Mouse (Mus musculus): Measurements from ENCODE around the gene Col9a3. TPM values are rescaled to one million over a fixed set of nuclear protein-coding genes. Genes with fewer than 3 reads are reported as not detected.
A peak's percentile ranks its signal among the peaks of the same experiment; 100 is the strongest.

Col9a3 gene
- polyA plus RNA-seq, 1 experiment from 2014 or later, result 74.9 TPM

DNA sequence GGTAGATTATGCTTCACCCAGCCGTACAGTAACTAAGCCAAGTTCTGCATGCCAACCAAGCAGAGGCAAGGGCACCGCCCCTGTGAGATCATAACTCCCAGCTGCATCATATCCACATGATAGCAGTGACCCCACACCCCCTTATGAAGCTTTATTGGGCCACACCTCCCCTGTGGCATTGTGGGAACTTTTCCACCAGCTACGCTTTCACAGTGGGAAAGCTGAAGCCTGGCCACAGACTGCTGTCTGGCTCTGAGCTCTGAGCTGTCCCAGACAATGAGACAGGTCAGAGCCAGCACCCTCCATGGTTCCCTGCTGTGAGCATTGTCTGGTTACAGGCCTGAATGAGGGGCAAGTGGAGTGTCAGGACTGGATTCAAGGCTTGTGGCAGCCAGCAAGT, 16.6 kb upstream of the Col9a3 start, which contains the start of gene Mrgbp:
Gene Mrgbp, plus strand, starts transcription at position 303 of the 400 bp plus-strand sequence.
- 75% methylated on average over 3 of the region's 3 CpGs for WGBS
- ATAC-seq (ENCODE audit: low FRiP score), result no peak

DNA sequence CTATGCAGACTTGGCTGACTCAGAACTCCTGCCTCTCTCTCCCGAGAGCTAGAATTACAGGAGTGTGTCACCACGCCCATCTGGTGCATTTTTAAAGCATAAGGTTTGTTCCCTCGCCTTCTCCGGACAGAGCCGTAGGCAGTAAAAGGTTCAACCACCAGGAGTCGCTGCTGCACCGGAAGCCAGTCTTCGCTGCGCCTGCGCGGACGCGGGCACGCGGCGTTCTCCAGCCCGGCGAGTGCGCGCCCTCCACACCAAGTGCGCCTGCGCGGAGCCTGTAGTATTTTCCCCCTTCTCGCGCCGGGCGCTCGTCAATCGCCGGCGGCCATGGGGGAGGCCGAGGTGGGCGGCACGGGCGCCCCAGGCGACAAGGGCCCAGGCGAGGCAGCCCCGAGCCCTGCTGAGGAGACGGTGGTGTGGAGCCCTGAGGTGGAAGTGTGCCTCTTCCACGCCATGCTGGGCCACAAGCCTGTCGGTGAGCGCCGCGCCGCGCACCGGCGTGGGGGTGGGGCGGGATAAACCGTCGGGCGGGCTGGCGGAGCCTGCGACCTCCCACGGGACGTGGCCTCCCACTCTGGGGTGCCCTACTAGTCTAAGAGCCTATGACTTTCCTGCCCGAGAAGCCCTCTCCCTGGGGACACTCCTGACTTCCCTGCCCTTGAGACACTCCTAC, 15.0 kb upstream of the Col9a3 start:
- peak overlapping the region; percentile 87 for H3K4me2 ChIP-seq
- H3K27me3 ChIP-seq, result peaks cover 16% of the 10 kb centered on the region
- H3K9me3 ChIP-seq, result no peaks in the 10 kb centered on the region
- H3K4me1 ChIP-seq (replicated peaks), result peaks cover 28% of the 10 kb centered on the region
- under 1% methylated on average over 50 of the region's 57 CpGs for WGBS
- H3K4me3 ChIP-seq, result peak overlapping the region; percentile 83
- H3K36me3 ChIP-seq, result peaks cover 23% of the 10 kb centered on the region
- H3K9ac ChIP-seq, result peak overlapping the region; percentile 98
- peak; percentile 72 for ATAC-seq (ENCODE audit: low FRiP score)
- H3K27ac ChIP-seq, result peak overlapping the region; percentile 85

More for the DNA sequence above, 16.6 kb upstream of the Col9a3 start, which contains the start of gene Mrgbp:
- no peak within 1 kb of the TSS for H3K4me2 ChIP-seq
- H3K27me3 ChIP-seq, result peaks cover 16% of the 10 kb centered on the region
- no peak within 1 kb of the TSS for H3K27ac ChIP-seq
- peaks cover 12% of the 10 kb centered on the region for H3K36me3 ChIP-seq
- no peak within 1 kb of the TSS for H3K4me3 ChIP-seq
- peaks cover 28% of the 10 kb centered on the region for H3K4me1 ChIP-seq (replicated peaks)
- H3K9me3 ChIP-seq, result no peaks in the 10 kb centered on the region
- 0 out of 2 replicates have a peak within 1 kb of the TSS, but pooled peaks have one; percentile 15 for H3K9ac ChIP-seq

DNA sequence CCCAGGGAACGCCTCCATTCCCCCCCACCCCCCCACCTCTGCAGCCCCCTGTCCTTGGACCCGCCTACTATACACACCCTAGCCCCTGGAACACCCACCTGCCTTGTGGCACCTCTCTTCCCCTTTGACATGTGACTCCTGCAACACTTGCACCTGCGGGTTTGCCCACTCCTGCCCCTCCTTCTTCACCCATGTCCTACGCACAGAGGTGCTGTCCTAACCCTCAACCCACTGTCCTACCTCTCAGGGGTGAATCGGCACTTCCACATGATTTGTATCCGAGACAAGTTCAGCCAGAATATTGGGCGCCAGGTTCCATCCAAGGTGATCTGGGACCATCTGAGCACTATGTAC, 14.5 kb upstream of the Col9a3 start:
- Histone ChIP-seq H3K27ac (peak overlapping the region; percentile 85; the same call in 1 of the 2 replicates), H3K27me3 (peaks cover 16% of the 10 kb centered on the region), H3K4me1 (replicated peaks) (peaks cover 28% of the 10 kb centered on the region), H3K4me2 (peak overlapping the region; percentile 87), H3K4me3 (peak overlapping the region; percentile 83), H3K36me3 (peaks cover 23% of the 10 kb centered on the region), H3K9me3 (no peaks in the 10 kb centered on the region), H3K9ac (peak overlapping the region; percentile 98)
- ATAC-seq (ENCODE audit: low FRiP score), result peak; percentile 15
- WGBS, result 33% methylated on average over 6 of the region's 7 CpGs

DNA sequence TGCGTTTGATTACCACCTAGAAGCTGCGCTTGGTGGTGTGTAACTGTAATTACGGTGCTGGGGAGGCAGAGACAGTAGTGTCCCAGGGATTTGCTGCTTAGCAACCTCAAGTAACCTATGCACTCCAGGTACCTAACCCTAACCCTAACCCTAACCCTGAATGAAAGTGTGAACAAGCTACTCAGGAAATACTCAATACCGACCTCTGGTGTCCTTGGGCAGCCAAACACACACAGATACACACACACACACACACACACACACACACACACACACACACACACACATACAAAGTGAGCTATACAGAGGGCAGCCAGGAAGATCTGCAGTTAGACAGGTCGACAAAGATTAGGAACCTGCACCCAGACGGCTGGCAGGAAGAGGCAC, 8.9 kb upstream of the Col9a3 start:
- Histone ChIP-seq H3K4me3 (peak overlapping the region; percentile 87), H3K36me3 (peaks cover 54% of the 10 kb centered on the region), H3K9ac (peak overlapping the region; percentile 97), H3K4me1 (replicated peaks) (peaks cover 41% of the 10 kb centered on the region), H3K9me3 (no peaks in the 10 kb centered on the region), H3K27me3 (no peaks in the 10 kb centered on the region), H3K4me2 (peak overlapping the region; percentile 81), H3K27ac (peak overlapping the region; percentile 96)
- ATAC-seq (ENCODE audit: low FRiP score), result peak; percentile 6; the same call in 1 of the 2 replicates
- 47% methylated on average over 6 of the region's 6 CpGs for WGBS

DNA sequence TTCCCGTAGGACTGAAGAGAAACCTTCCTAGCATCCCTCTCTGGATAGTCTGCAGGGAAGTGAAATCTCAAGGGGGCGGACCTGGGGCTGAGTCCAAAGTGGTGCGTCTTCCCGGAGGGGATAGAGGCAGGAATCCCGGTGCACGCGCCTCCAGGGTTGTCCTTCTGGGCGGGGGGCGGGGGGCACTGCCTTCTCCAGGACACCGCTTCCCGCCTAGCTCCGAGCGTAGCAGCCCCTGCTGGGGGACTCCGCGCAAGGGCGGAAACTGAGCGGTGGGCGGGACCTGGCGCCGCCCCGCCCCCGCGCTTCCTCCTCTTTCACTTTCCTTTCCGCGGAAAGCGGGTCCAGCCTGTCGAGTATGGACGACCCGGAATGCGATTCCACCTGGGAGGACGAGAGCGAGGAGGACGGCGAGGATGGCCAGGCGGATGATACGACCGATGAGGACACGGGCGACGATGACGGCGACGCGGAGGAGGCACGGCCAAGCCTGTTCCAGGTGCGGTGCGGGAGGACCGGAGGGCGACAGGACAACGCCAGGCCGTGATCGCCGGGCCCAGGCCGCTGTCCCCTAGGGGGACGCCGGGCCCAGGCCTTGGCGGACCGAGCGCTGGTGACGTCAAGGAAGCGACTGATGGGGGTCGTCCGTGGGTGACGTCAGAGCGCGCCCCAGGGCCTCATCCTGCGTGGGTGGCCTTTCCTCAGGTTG, 8.3 kb upstream of the Col9a3 start, which contains the start of gene Ogfr:
Gene Ogfr, plus strand, starts transcription at position 123 of the 709 bp plus-strand sequence.
- Histone ChIP-seq H3K4me1 (replicated peaks) (peaks cover 36% of the 10 kb centered on the region), H3K27ac (peak within 1 kb of the TSS; percentile 96), H3K4me2 (peak within 1 kb of the TSS; percentile 81), H3K27me3 (no peaks in the 10 kb centered on the region), H3K4me3 (peak within 1 kb of the TSS; percentile 87), H3K9ac (peak within 1 kb of the TSS; percentile 97), H3K36me3 (peaks cover 59% of the 10 kb centered on the region), H3K9me3 (no peaks in the 10 kb centered on the region)
- ATAC-seq (ENCODE audit: low FRiP score), result peak; percentile 91
- under 1% methylated on average over 63 of the region's 67 CpGs for WGBS

DNA sequence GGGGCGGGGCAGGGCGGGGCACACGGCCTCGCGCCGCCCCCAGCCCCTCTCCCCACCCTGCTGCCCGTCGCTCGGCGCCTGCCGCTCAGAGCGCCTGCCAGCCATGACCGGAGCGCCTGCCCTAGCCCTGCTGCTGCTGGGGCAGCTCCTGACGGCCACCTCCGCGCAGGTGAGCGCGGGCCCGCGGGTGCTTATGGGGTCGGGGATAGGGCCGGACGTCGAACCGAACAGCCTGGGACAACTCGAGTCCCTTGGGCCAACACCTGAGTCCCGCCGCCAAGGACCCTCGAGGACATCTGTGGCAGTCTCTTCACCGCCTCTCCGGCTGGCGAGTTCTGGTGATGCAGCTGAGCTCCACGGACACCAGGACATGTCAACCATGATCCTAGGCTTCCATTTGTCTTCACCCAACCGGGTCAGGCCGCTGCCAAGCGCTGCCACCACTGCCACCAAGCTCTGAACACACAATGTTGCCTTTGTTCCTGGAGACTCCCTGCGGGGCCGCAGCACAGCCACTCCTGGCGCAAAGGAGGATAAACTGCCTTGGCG, 641 bp downstream of the Col9a3 start:
- Histone ChIP-seq H3K4me1 (replicated peaks) (peaks cover 39% of the 10 kb centered on the region), H3K4me2 (peak overlapping the region; percentile 68), H3K27ac (peak overlapping the region; percentile 55), H3K27me3 (peaks cover 43% of the 10 kb centered on the region), H3K9me3 (no peaks in the 10 kb centered on the region), H3K4me3 (peak overlapping the region; percentile 41), H3K9ac (peak overlapping the region; percentile 74), H3K36me3 (peaks cover 32% of the 10 kb centered on the region)
- ATAC-seq (ENCODE audit: low FRiP score), result peak; percentile 47
- WGBS, result under 1% methylated on average over 34 of the region's 41 CpGs

DNA sequence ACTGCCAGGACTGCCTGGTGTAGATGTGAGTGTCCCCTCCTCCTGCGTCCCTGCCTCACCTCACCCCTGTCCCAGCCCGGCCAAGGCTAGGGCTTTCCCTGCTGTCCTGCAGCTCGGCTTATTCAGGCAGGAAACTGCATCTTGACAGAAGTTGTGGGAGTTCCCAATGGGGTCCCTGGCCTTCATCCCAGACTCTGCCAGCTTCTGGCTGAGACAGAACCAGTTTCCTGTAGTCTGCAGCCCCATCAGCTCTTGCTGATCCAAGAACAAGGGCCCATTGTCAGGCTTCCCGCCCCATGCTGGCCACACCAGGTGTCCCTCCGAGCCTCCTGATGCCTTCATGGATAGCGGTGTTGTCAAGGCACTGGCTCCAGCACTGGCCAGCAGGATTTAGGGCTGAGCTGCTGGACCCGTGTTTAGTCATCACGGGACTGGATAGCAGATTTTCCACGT, 3.0 kb downstream of the Col9a3 start:
- Histone ChIP-seq H3K36me3 (peaks cover 8% of the 10 kb centered on the region), H3K27me3 (peaks cover 41% of the 10 kb centered on the region), H3K4me3 (no peak overlapping the region), H3K4me1 (replicated peaks) (peaks cover 51% of the 10 kb centered on the region), H3K9ac (no peak overlapping the region), H3K27ac (peak overlapping the region; percentile 68), H3K4me2 (peak overlapping the region; percentile 15; the same call in 1 of the 2 replicates), H3K9me3 (no peaks in the 10 kb centered on the region)
- 11% methylated on average over 9 of the region's 9 CpGs for WGBS
- peak; percentile 50 for ATAC-seq (ENCODE audit: low FRiP score)

DNA sequence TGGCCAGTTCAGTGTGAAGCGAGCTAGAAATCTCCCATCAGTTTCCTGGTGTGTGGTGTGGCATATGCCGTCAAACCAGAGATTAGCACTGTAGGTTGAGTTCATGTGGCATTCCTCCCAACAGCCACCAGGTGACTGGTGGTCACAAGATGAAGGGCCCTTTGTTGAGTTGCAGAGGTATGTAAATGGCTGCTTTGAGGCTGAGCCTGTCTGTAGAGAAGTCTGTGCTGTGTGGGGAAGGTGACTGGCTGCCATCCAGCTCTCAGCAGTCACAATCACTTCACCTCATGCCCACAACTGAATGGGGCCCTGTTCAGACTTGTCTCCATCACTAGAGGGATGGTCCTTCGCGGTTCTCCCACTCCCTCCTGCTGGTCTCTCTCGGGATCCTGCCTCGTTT, 7.2 kb downstream of the Col9a3 start:
- H3K9ac ChIP-seq, result no peak overlapping the region
- peaks cover 5% of the 10 kb centered on the region for H3K36me3 ChIP-seq
- H3K27ac ChIP-seq, result no peak overlapping the region
- H3K4me3 ChIP-seq, result no peak overlapping the region
- H3K4me2 ChIP-seq, result no peak overlapping the region
- H3K27me3 ChIP-seq, result peaks cover 3% of the 10 kb centered on the region; the same call in 1 of the 2 replicates
- peaks cover 29% of the 10 kb centered on the region for H3K4me1 ChIP-seq (replicated peaks)
- WGBS, result 57% methylated on average over 6 of the region's 6 CpGs
- H3K9me3 ChIP-seq, result no peaks in the 10 kb centered on the region
- no peak for ATAC-seq (ENCODE audit: low FRiP score)

DNA sequence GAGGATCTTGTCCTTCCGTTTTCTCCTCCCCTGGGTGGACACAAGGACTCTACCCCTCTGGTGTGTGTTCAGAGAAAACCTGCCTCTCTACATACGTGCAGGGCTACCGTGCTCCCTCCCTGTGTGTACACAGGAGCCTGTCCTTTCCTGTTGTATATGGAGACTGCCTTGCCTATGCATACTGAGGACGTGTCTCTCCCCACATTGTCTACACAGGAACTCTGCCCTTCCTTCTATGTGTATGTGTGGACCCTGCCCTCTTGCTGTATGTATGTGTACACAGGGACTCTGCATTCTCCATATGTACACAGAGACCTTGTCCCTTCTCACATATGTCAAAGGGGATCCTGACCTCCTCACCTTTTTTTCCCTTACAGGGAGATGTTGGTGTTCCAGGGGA, 12.7 kb downstream of the Col9a3 start:
- H3K9me3 ChIP-seq, result no peaks in the 10 kb centered on the region
- H3K9ac ChIP-seq, result no peak overlapping the region
- H3K27me3 ChIP-seq, result no peaks in the 10 kb centered on the region
- no peak overlapping the region for H3K27ac ChIP-seq
- no peak overlapping the region for H3K4me2 ChIP-seq
- H3K36me3 ChIP-seq, result peaks cover 10% of the 10 kb centered on the region; the same call in 1 of the 2 replicates
- no peak for ATAC-seq (ENCODE audit: low FRiP score)
- peaks cover 2% of the 10 kb centered on the region; the same call in 1 of the 2 replicates for H3K4me1 ChIP-seq (replicated peaks)
- 83% methylated on average over 4 of the region's 4 CpGs for WGBS
- H3K4me3 ChIP-seq, result no peak overlapping the region

DNA sequence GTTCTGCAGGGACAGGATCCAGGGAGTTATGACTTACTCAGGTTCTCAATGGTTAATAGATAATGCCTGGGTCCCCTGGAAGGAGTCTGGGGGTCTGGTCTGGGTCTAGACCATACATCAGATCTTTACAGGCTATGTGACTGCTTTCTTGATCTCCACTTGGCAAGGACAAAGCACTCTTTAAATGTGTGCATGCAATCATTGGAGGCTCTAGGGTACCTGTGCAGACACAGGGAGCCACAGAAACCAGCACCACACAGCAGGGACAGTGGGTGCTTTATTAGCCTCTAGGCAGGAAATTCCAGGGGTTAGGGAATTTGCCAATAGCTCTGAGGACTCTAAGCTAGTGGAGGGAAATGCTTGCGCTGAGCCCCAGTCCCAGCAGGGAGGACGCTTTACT, 14.3 kb downstream of the Col9a3 start:
- no peak for ATAC-seq (ENCODE audit: low FRiP score)
- H3K9me3 ChIP-seq, result no peaks in the 10 kb centered on the region
- H3K36me3 ChIP-seq, result peaks cover 13% of the 10 kb centered on the region; the same call in 1 of the 2 replicates
- H3K4me1 ChIP-seq (replicated peaks), result no peaks in the 10 kb centered on the region
- H3K27ac ChIP-seq, result no peak overlapping the region
- H3K27me3 ChIP-seq, result no peaks in the 10 kb centered on the region
- WGBS, result 74% methylated on average over 2 of the region's 2 CpGs
- no peak overlapping the region for H3K4me3 ChIP-seq
- no peak overlapping the region for H3K9ac ChIP-seq
- no peak overlapping the region for H3K4me2 ChIP-seq

DNA sequence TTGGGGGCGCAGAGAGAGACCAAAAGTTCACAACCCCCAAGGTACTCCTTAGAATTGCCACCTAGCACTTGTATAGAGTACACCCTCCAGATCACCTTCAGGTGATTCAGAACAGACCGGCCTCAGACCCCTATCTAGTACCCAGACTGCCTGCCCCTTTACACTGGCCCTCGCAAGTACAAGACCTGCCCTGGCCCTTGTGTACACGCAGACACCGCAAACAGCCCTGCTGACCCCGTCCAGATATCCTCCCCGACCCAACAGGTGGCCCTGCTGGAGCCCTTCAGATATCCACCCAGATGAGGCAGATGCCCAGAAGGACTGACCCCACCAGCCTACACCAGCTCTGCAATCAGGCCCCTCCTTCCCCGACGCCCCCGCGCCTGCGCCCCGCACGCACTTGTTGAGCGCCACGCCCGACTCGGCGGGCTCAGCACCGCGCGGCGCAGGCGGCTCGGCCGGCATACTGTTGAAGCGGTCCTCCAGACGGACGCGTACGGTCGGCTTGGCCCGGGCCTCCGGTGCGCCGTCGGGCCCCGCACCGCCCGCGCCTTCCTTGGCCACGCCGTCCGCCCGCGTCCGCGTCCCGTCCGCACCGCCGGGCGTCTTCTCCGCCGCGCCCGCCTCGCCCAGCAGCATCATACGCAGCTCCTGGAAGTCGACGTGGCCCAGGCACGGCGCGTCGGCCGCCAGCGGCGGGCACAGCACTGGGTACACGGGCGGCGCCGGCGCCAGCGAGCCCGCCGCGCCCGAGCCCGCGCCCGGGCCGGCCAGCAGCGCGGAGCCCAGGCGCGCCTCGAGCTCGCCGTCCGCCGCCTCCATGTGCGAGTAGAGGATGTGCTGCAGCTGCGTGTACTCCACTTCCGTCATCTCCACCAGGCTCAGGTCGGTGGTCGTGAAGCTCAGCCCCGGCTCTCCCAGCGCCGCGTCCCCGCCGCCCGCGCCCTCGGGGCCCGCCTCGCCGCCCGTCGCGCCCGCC, 44.3 kb downstream of the Col9a3 start:
- 0 out of 2 replicates have a peak, but pooled peaks have one; percentile 36 for ATAC-seq (ENCODE audit: low FRiP score)
- no peak overlapping the region for H3K27ac ChIP-seq
- peak overlapping the region; percentile 43; the same call in 1 of the 2 replicates for H3K9ac ChIP-seq
- peaks cover 20% of the 10 kb centered on the region for H3K9me3 ChIP-seq
- peaks cover 3% of the 10 kb centered on the region; the same call in 1 of the 2 replicates for H3K36me3 ChIP-seq
- H3K4me3 ChIP-seq, result peak overlapping the region; percentile 43
- WGBS, result 4% methylated on average over 96 of the region's 112 CpGs
- peaks cover 6% of the 10 kb centered on the region; the same call in 1 of the 2 replicates for H3K4me1 ChIP-seq (replicated peaks)
- H3K27me3 ChIP-seq, result peaks cover 62% of the 10 kb centered on the region
- peak overlapping the region; percentile 53 for H3K4me2 ChIP-seq
